Comparison of ENCODE assay signal across 8 mouse cellular contexts in the genomic region with DNA sequence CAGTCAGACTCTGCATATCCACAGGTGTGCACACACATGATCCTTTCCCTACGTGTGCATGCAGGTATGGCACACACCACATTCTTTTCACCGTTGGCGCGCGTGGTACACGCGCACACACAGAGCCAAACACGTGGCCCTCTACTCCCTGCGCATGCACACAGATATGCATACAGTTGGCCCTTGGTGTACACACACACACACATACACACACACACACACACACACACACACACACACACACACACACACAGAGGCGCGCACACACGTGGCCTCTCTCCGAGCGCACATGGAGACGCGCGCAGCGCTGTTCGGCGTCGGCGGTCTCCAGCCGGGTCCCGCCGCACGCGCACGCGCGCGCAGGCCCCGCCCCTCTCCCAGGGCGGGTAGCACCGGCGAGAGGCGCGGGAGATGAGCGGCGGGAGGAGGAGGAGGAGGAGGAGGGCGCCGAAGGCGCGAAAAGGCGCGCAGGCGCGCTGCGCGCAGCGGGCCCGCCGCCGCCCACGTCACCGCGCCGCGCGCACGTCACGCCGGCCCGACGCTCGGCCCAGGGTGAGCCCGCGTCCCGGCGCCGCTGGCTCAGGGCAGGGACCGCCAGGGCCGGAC. TPM values are rescaled to one million over a fixed set of nuclear protein-coding genes. Genes with fewer than 3 reads are reported as not detected.
A peak's percentile ranks its signal among the peaks of the same experiment; 100 is the strongest.
DNase-seq lines count a peak whose midpoint lies in the region; ATAC-seq and TF ChIP-seq lines count a peak whose summit lies in the region.

Gene Tfdp1, plus strand, starts transcription at position 497 of the 606 bp plus-strand sequence.

- DNase-seq in c-Kit-positive CD71-positive TER-119-positive erythroid progenitor cells, embryonic 14.5 days (ENCODE audit: low spot score): peak; percentile 83
- DNase-seq in heart, postnatal 10 days: peak; percentile 80 to 81
- no peak for DNase-seq in large intestine, adult 2 months (ENCODE audit: low read depth, low spot score)
- peak; percentile 90 for DNase-seq in liver, postnatal 0 days
- peak; percentile 89 for DNase-seq in testis, postnatal 10 days (ENCODE audit: low spot score)

- peak within 1 kb of the TSS; percentile 97 for H3K9ac ChIP-seq in forebrain, embryonic 13.5 days
- peak within 1 kb of the TSS; percentile 97 for H3K9ac ChIP-seq in liver, postnatal 0 days (replicated peaks)
- peak within 1 kb of the TSS; percentile 92 for H3K9ac ChIP-seq in neural tube, embryonic 14.5 days (replicated peaks; ENCODE audit: low read depth, low read length)

- no peaks in the 10 kb centered on the region for H3K9me3 ChIP-seq in E14TG2a.4 (ENCODE audit: low read length)
- H3K9me3 ChIP-seq in forebrain, embryonic 13.5 days (replicated peaks): no peaks in the 10 kb centered on the region
- H3K9me3 ChIP-seq in liver, postnatal 0 days (ENCODE audit: low read length): no peaks in the 10 kb centered on the region
- H3K9me3 ChIP-seq in neural tube, embryonic 14.5 days (ENCODE audit: control insufficient read depth, low read length): no peaks in the 10 kb centered on the region

- H3K4me3 ChIP-seq in E14TG2a.4 (replicated peaks; ENCODE audit: low read length): peak within 1 kb of the TSS; percentile 90
- H3K4me3 ChIP-seq in forebrain, embryonic 13.5 days: peak within 1 kb of the TSS; percentile 88
- H3K4me3 ChIP-seq in liver, postnatal 0 days (ENCODE audit: low read depth, low read length): peak within 1 kb of the TSS; percentile 84
- H3K4me3 ChIP-seq in neural tube, embryonic 14.5 days (ENCODE audit: low read depth, low read length): peak within 1 kb of the TSS; percentile 81

- no peak for TF ChIP-seq CTCF in E14TG2a.4 (conservative IDR thresholded peaks at IDR 0.05; ENCODE audit: low read length)
- no peak for TF ChIP-seq CTCF in liver, postnatal 0 days (IDR thresholded peaks at IDR 0.05; ENCODE audit: low read depth)

- intact Hi-C loops in heart, postnatal 10 days (cut with DNase I): no loop called here

- H3K27ac ChIP-seq in forebrain, embryonic 13.5 days: peak within 1 kb of the TSS; percentile 70
- H3K27ac ChIP-seq in liver, postnatal 0 days (ENCODE audit: low read depth): peak within 1 kb of the TSS; percentile 90
- peak within 1 kb of the TSS; percentile 75 for H3K27ac ChIP-seq in neural tube, embryonic 14.5 days (ENCODE audit: low read depth, low read length)

- peaks cover 34% of the 10 kb centered on the region for H3K36me3 ChIP-seq in E14TG2a.4 (ENCODE audit: insufficient read depth, low read length)
- peaks cover 31% of the 10 kb centered on the region for H3K36me3 ChIP-seq in forebrain, embryonic 13.5 days (ENCODE audit: poor library complexity, severe bottlenecking)
- peaks cover 25% of the 10 kb centered on the region for H3K36me3 ChIP-seq in liver, postnatal 0 days (replicated peaks; ENCODE audit: insufficient read depth, low read length)
- H3K36me3 ChIP-seq in neural tube, embryonic 14.5 days (ENCODE audit: control insufficient read depth, insufficient read depth, low read length): peaks cover 3% of the 10 kb centered on the region; the same call in 1 of the 2 replicates

- peak; percentile 95 for ATAC-seq in forebrain, embryonic 13.5 days
- peak; percentile 94 for ATAC-seq in liver, postnatal 0 days
- ATAC-seq in neural tube, embryonic 14.5 days (ENCODE audit: low read depth): peak; percentile 94

- 2% methylated on average over 54 of the region's 72 CpGs for WGBS in forebrain, embryonic 13.5 days
- WGBS in large intestine, adult 2 months: under 1% methylated on average over 67 of the region's 72 CpGs
- WGBS in liver, postnatal 0 days (ENCODE audit: insufficient replicate concordance): under 1% methylated on average over 54 of the region's 72 CpGs
- 1% methylated on average over 35 of the region's 72 CpGs for WGBS in neural tube, embryonic 14.5 days

- H3K4me1 ChIP-seq in E14TG2a.4 (replicated peaks; ENCODE audit: low read depth, low read length): peaks cover 55% of the 10 kb centered on the region
- H3K4me1 ChIP-seq in forebrain, embryonic 13.5 days: peaks cover 20% of the 10 kb centered on the region
- peaks cover 26% of the 10 kb centered on the region for H3K4me1 ChIP-seq in liver, postnatal 0 days (ENCODE audit: insufficient read depth)
- H3K4me1 ChIP-seq in neural tube, embryonic 14.5 days (ENCODE audit: control insufficient read depth, insufficient read depth, low read length): peaks cover 8% of the 10 kb centered on the region; the same call in 1 of the 2 replicates

- H3K27me3 ChIP-seq in E14TG2a.4 (ENCODE audit: insufficient read depth, low read length): peaks cover 27% of the 10 kb centered on the region
- no peaks in the 10 kb centered on the region for H3K27me3 ChIP-seq in forebrain, embryonic 13.5 days
- no peaks in the 10 kb centered on the region for H3K27me3 ChIP-seq in liver, postnatal 0 days (ENCODE audit: insufficient read depth, low read length)
- 0 out of 2 replicates have a peak, but pooled peaks cover 3% of the 10 kb centered on the region for H3K27me3 ChIP-seq in neural tube, embryonic 14.5 days (ENCODE audit: control insufficient read depth, insufficient read depth, low read length)

- TF ChIP-seq EP300 in liver, postnatal 0 days (IDR thresholded peaks at IDR 0.05; ENCODE audit: low read depth): no peak

- H3K4me2 ChIP-seq in forebrain, embryonic 13.5 days: peak within 1 kb of the TSS; percentile 87
- H3K4me2 ChIP-seq in liver, postnatal 0 days (ENCODE audit: low read depth, low read length): peak within 1 kb of the TSS; percentile 97
- peak within 1 kb of the TSS; percentile 86 for H3K4me2 ChIP-seq in neural tube, embryonic 14.5 days (ENCODE audit: low read depth, low read length)

RNA-seq across cellular contexts. Expression of gene Tfdp1, which starts in this region (rescaled TPM):
- polyA plus RNA-seq in forebrain, embryonic 13.5 days (2015; fragmentation: Nextera tagmentation; extraction: Ambion mirVana): 167 and 170 TPM in 2 replicates
- total RNA-seq in heart, postnatal 10 days (2021): 10 to 100 TPM; 54.7 to 57.2 TPM
- 58.4 and 70.1 TPM in 2 replicates for polyA plus RNA-seq in large intestine, adult 2 months (2012; rRNA removed)
- polyA plus RNA-seq in liver, postnatal 0 days (2015; fragmentation: Nextera tagmentation; extraction: Ambion mirVana): 45.9 and 52.5 TPM in 2 replicates
- 93.0 and 103 TPM in 2 replicates for polyA plus RNA-seq in neural tube, embryonic 14.5 days (2014; fragmentation: Nextera tagmentation; extraction: Ambion mirVana)
